Mouse (Mus musculus) embryonic facial prominence, embryonic 15.5 days (tissue): ENCODE results near the gene Ubap2l. TPM values are rescaled to one million over a fixed set of nuclear protein-coding genes. Genes with fewer than 3 reads are reported as not detected.
A peak's percentile ranks its signal among the peaks of the same experiment; 100 is the strongest.

Source experiments
- ATAC-seq: fragments of 200-750 bp; cut with Nextera tagmentation; 2 replicates; pipeline ENCODE4 v1.8.0; 2017; ENCODE audit warnings: low read depth, moderate TSS enrichment; ENCODE audit not compliant: insufficient number of reproducible peaks, low FRiP score, low TSS enrichment
- H3K27ac ChIP-seq: fragments of 300-500 bp; sonication (generic); replicated peaks from 2 replicates; pipeline ENCODE4 v1.5.1; 2015; ENCODE audit warnings: mild to moderate bottlenecking, inconsistent platforms
- H3K27me3 ChIP-seq: fragments of 300-500 bp; sonication (generic); 2 replicates; pipeline ENCODE4 v1.6.1; 2015; ENCODE audit warnings: inconsistent platforms
- H3K36me3 ChIP-seq: fragments of 300-500 bp; sonication (generic); 2 replicates; pipeline ENCODE4 v1.6.1; 2015; ENCODE audit warnings: mild to moderate bottlenecking, inconsistent platforms
- H3K4me1 ChIP-seq: fragments of 300-500 bp; sonication (generic); 2 replicates; pipeline ENCODE4 v1.6.1; 2015; ENCODE audit warnings: inconsistent platforms
- H3K4me2 ChIP-seq: fragments of 300-500 bp; sonication (generic); replicated peaks from 2 replicates; pipeline ENCODE4 v1.6.1; 2015; ENCODE audit warnings: mild to moderate bottlenecking, inconsistent platforms
- H3K4me3 ChIP-seq: fragments of 300-500 bp; sonication (generic); replicated peaks from 2 replicates; pipeline ENCODE4 v1.5.1; 2015; ENCODE audit warnings: mild to moderate bottlenecking, inconsistent platforms
- H3K9ac ChIP-seq: fragments of 300-500 bp; sonication (generic); 2 replicates; pipeline ENCODE4 v1.6.1; 2015; ENCODE audit warnings: inconsistent platforms
- H3K9me3 ChIP-seq: fragments of 300-500 bp; sonication (generic); replicated peaks from 2 replicates; pipeline ENCODE4 v1.6.1; 2016; ENCODE audit warnings: inconsistent platforms
- WGBS: fragments of 180-500 bp; shearing (Covaris S2); methylation state at CpG from one replicate; pipeline ENCODE4 v1.1.7; 2015; 5-methylcytosine and 5-hydroxymethylcytosine counted together
- microRNA counts: library from miRNA; unstranded; fragments of <30 nt; microRNA quantifications from one replicate; lab custom pipeline; 2016
- microRNA-seq: library from miRNA; unstranded; fragments of <30 nt; microRNA quantifications from one replicate; pipeline ENCODE4, GENCODE M21; 2016; ENCODE audit warnings: borderline number of aligned reads
- polyA plus RNA-seq: library from polyadenylated mRNA; unstranded; fragments of >200 nt; fragmentation: Nextera tagmentation; extraction: Ambion mirVana; gene quantifications from 2 replicates; pipeline ENCODE4 v1.2.1, GENCODE M21; 2015

Ubap2l gene
- polyA plus RNA-seq, 1 experiment from 2014 or later = 176 TPM

- Histone ChIP-seq H3K27ac (no peak overlapping the region), H3K4me2 (no peak overlapping the region), H3K4me1 (peaks cover 24% of the 10 kb centered on the region), H3K9me3 (no peaks in the 10 kb centered on the region), H3K27me3 (no peaks in the 10 kb centered on the region), H3K4me3 (no peak overlapping the region), H3K9ac (no peak overlapping the region), H3K36me3 (peaks cover 75% of the 10 kb centered on the region)
- no peak for ATAC-seq
- 90% methylated on average over 7 of the region's 7 CpGs for WGBS
Observed at GRCm38 (mm10) chr3:89956177-89956971, 96.1 kb downstream of the Ubap2l start.

- Histone ChIP-seq H3K9me3 (no peaks in the 10 kb centered on the region), H3K4me2 (no peak overlapping the region), H3K9ac (no peak overlapping the region), H3K27me3 (no peaks in the 10 kb centered on the region), H3K27ac (no peak overlapping the region), H3K4me3 (no peak overlapping the region), H3K4me1 (no peaks in the 10 kb centered on the region), H3K36me3 (peaks cover 91% of the 10 kb centered on the region)
- ATAC-seq = no peak; the same call in 1 of the 2 replicates
- WGBS = 1% methylated on average over 4 of the region's 4 CpGs
Observed at GRCm38 (mm10) chr3:89953420-89953819, 99.0 kb downstream of the Ubap2l start.

MicroRNA genes within 50 kb of the gene (microRNA counts, 519-probe panel; counts per million panel counts)
- 3,102 counts per million, percentile 75 among the panel's probes with 10 or more counts for microRNA mmu-miR-190b (lab: Ali Mortazavi, UCI)

Small RNA genes within 50 kb of the gene (microRNA-seq; reads per million reads assigned to microRNA genes)
- gene Mir190b = 6.0 reads per million, percentile 23 among the genes with 10 or more reads in this experiment
- 1.0 reads per million for gene Mir7669

Other genes with a start within 250 kb of the Ubap2l start
- gene She, start 221.3 kb downstream of the Ubap2l start, polyA plus RNA-seq = 3.5 and 4.0 TPM in 2 replicates
- 3.4 and 3.6 TPM in 2 replicates for gene Il6ra, start 139.4 kb downstream of the Ubap2l start, polyA plus RNA-seq
- gene Atp8b2, start 89.1 kb downstream of the Ubap2l start, polyA plus RNA-seq = 19.0 and 19.3 TPM in 2 replicates
- gene Hax1, start 53.8 kb downstream of the Ubap2l start, polyA plus RNA-seq = 145 and 152 TPM in 2 replicates
- gene 4933434E20Rik, start 992 bp downstream of the Ubap2l start, polyA plus RNA-seq = 132 and 149 TPM in 2 replicates
- gene Tpm3, start 20.0 kb upstream of the Ubap2l start, polyA plus RNA-seq = 439 and 441 TPM in 2 replicates
- 0.36 and 0.42 TPM in 2 replicates for gene Nup210l, start 51.5 kb upstream of the Ubap2l start, polyA plus RNA-seq
- gene Rps27, start 161.0 kb upstream of the Ubap2l start, polyA plus RNA-seq = 1,680 and 1,915 TPM in 2 replicates
- 34.0 and 35.0 TPM in 2 replicates for gene Rab13, start 161.1 kb upstream of the Ubap2l start, polyA plus RNA-seq
- gene Jtb, start 179.0 kb upstream of the Ubap2l start, polyA plus RNA-seq = 111 and 121 TPM in 2 replicates
- 6.1 and 7.3 TPM in 2 replicates for gene Creb3l4, start 190.9 kb upstream of the Ubap2l start, polyA plus RNA-seq
- gene Slc39a1, start 195.5 kb upstream of the Ubap2l start, polyA plus RNA-seq = 107 and 115 TPM in 2 replicates
- 24.7 and 27.8 TPM in 2 replicates for gene Crtc2, start 201.5 kb upstream of the Ubap2l start, polyA plus RNA-seq
- gene Dennd4b, start 212.6 kb upstream of the Ubap2l start, polyA plus RNA-seq = 4.0 and 4.5 TPM in 2 replicates
- 15.2 and 16.8 TPM in 2 replicates for gene Gatad2b, start 240.6 kb upstream of the Ubap2l start, polyA plus RNA-seq